ENCODE assay signal across 8 mouse cellular contexts in genomic region chr12:116619868-116620267, GRCm38 (mm10).
DNase-seq lines count a peak whose midpoint lies in the region; ATAC-seq lines count a peak whose summit lies in the region.

No protein-coding gene starts in this region.

- peak; percentile 45 for DNase-seq in MN1 (ENCODE audit: low spot score)
- DNase-seq in c-Kit-positive CD71-negative TER-119-negative erythroid progenitor cells, embryonic 14.5 days (ENCODE audit: low read depth) = peak; percentile 43
- peak; percentile 55 to 84 for DNase-seq in layer of hippocampus, adult 8-10 months (ENCODE audit: low spot score in 2 of 2)
- peak; percentile 39 to 77 for DNase-seq in lung, postnatal 4 days
- peak; percentile 76 for DNase-seq in right cerebral cortex, adult 18-20 months

- no peaks in the 10 kb centered on the region for H3K27me3 ChIP-seq in forebrain, embryonic 13.5 days

- H3K9ac ChIP-seq in forebrain, embryonic 13.5 days = no peak overlapping the region

- no peak overlapping the region for H3K27ac ChIP-seq in forebrain, embryonic 13.5 days

- H3K4me1 ChIP-seq in forebrain, embryonic 13.5 days = no peaks in the 10 kb centered on the region

- H3K9me3 ChIP-seq in forebrain, embryonic 13.5 days (replicated peaks) = no peaks in the 10 kb centered on the region

- H3K4me3 ChIP-seq in forebrain, embryonic 13.5 days = no peak overlapping the region

- no peak overlapping the region for H3K4me2 ChIP-seq in forebrain, embryonic 13.5 days

- H3K36me3 ChIP-seq in forebrain, embryonic 13.5 days (ENCODE audit: poor library complexity, severe bottlenecking) = no peaks in the 10 kb centered on the region

- WGBS in forebrain, embryonic 13.5 days = 39% methylated on average over 5 of the region's 5 CpGs

- peak; percentile 60 for ATAC-seq in forebrain, embryonic 13.5 days
- ATAC-seq in hematopoietic stem cell, adult 5-6 weeks (replicated peaks in 1 of 2; ENCODE audit: insufficient read depth in 1 of 2, low FRiP score in 2 of 2, low TSS enrichment in 1 of 2, low read depth in 1 of 2, poor library complexity in 2 of 2, severe bottlenecking in 2 of 2) = peak; percentile 91 to 96
- ATAC-seq in erythroid progenitor cell, adult 5-6 weeks (replicated peaks; ENCODE audit: low FRiP score, poor library complexity, severe bottlenecking) = no peak
